Mouse (Mus musculus) mouse trophoblast stem cell (cell line): ENCODE measurements at regions not wholly inside any gene's neighbourhood (a gene's known extent, or its start where the extent isn't known, plus 50 kb on each side); places are given as distances from the start of the nearest gene placed in this dataset.

Experiments used
- in situ Hi-C, 2 experiments: fragments of 300-500 bp; cut with MseI, MboI; formaldehyde crosslinking; loops; 2 replicates in 1 of 2; 3 replicates in 1 of 2; pipeline ENCODE4 v1.15.1; 2025

- in situ Hi-C loops, result no loop called here
These were observed 52.7 kb upstream of the Gm21915 start for GRCm38 (mm10) chr9:40617676-40618062.

GRCm38 (mm10) chr9:40617036-40617675 lies 53.3 kb upstream of the Gm21915 start:
- in situ Hi-C loops, result no loop called here

- in situ Hi-C loops, result no loop called here
These were observed 53.9 kb upstream of the Gm21915 start for GRCm38 (mm10) chr9:40616426-40617035.

GRCm38 (mm10) chr9:40615891-40616290 lies 54.5 kb upstream of the Gm21915 start:
- in situ Hi-C loops, result no loop called here

- in situ Hi-C loops, result no loop called here
These were observed 56.3 kb upstream of the Gm21915 start for GRCm38 (mm10) chr9:40614071-40614470.

- in situ Hi-C loops, result no loop called here
These were observed 57.2 kb upstream of the Gm21915 start for GRCm38 (mm10) chr9:40613182-40613581.

GRCm38 (mm10) chr9:40612755-40613154 lies 57.7 kb upstream of the Gm21915 start:
- in situ Hi-C loops, result no loop called here

- in situ Hi-C loops, result no loop called here
These were observed 58.1 kb upstream of the Gm21915 start for GRCm38 (mm10) chr9:40612312-40612711.

GRCm38 (mm10) chr9:40611626-40612025 lies 58.8 kb upstream of the Gm21915 start:
- in situ Hi-C loops, result no loop called here

GRCm38 (mm10) chr9:40608596-40608995 lies 61.8 kb upstream of the Gm21915 start:
- in situ Hi-C loops, result no loop called here

- in situ Hi-C loops, result no loop called here
These were observed 62.5 kb upstream of the Gm21915 start for GRCm38 (mm10) chr9:40607941-40608340.

GRCm38 (mm10) chr9:40603521-40603920 lies 66.9 kb upstream of the Gm21915 start:
- in situ Hi-C loops, result no loop called here

- in situ Hi-C loops, result loop anchor here in 1 of 2 experiments (25.0 kb wide), 1 partner anchor 186 kb away; no protein-coding TSS in a partner anchor
These were observed 67.2 kb upstream of the Gramd1b start for GRCm38 (mm10) chr9:40598431-40598831.

- in situ Hi-C loops, result loop anchor here (10.0 to 25.0 kb wide), 2 partner anchors 173 to 175 kb away; no protein-coding TSS in a partner anchor
These were observed 56.2 kb upstream of the Gramd1b start for GRCm38 (mm10) chr9:40587421-40587820.

- in situ Hi-C loops, result loop anchor here (10.0 to 25.0 kb wide), 2 partner anchors 172 to 174 kb away; no protein-coding TSS in a partner anchor
These were observed 55.4 kb upstream of the Gramd1b start for GRCm38 (mm10) chr9:40586581-40586980.

- in situ Hi-C loops, result loop anchor here (10.0 to 25.0 kb wide), 2 partner anchors 169 to 171 kb away; no protein-coding TSS in a partner anchor
These were observed 52.4 kb upstream of the Gramd1b start for GRCm38 (mm10) chr9:40583554-40583953.

- in situ Hi-C loops, result loop anchor here (10.0 to 25.0 kb wide), 2 partner anchors 167 to 170 kb away; no protein-coding TSS in a partner anchor
These were observed 50.7 kb upstream of the Gramd1b start for GRCm38 (mm10) chr9:40581854-40582253.
